Mouse (Mus musculus) forebrain, embryonic 16.5 days (tissue): ENCODE measurements at regions not wholly inside any gene's neighbourhood (a gene's known extent, or its start where the extent isn't known, plus 50 kb on each side); places are given as distances from the start of the nearest gene placed in this dataset.
A peak's percentile ranks its signal among the peaks of the same experiment; 100 is the strongest.

Experiments
- ATAC-seq: fragments of 200-750 bp; cut with Nextera tagmentation; 2 replicates; pipeline ENCODE4 v1.8.0; 2017; ENCODE audit warnings: mild to moderate bottlenecking, moderate library complexity
- H3K27ac ChIP-seq: fragments of 300-500 bp; sonication (generic); 2 replicates; pipeline ENCODE4 v1.5.1; 2014; ENCODE audit warnings: low read length, control low read depth
- H3K27me3 ChIP-seq: fragments of 300-500 bp; sonication (generic); replicated peaks from 2 replicates; pipeline ENCODE4 v1.6.1; 2014; ENCODE audit warnings: low read length; ENCODE audit not compliant: control insufficient read depth, insufficient read depth
- H3K36me3 ChIP-seq: fragments of 300-500 bp; sonication (generic); 2 replicates; pipeline ENCODE4 v1.6.1; 2014; ENCODE audit not compliant: control insufficient read depth, insufficient read depth
- H3K4me1 ChIP-seq: fragments of 300-500 bp; sonication (generic); replicated peaks from 2 replicates; pipeline ENCODE4 v1.6.1; 2014; ENCODE audit warnings: low read length; ENCODE audit not compliant: control insufficient read depth, insufficient read depth
- H3K4me2 ChIP-seq: fragments of 300-500 bp; sonication (generic); 2 replicates; pipeline ENCODE4 v1.6.1; 2014; ENCODE audit warnings: mild to moderate bottlenecking, low read length, control low read depth
- H3K4me3 ChIP-seq: fragments of 300-500 bp; sonication (generic); replicated peaks from 2 replicates; pipeline ENCODE4 v1.5.1; 2014; ENCODE audit warnings: mild to moderate bottlenecking, low read length, control low read depth
- H3K9ac ChIP-seq: fragments of 300-500 bp; sonication (generic); replicated peaks from 2 replicates; pipeline ENCODE4 v1.6.1; 2014; ENCODE audit warnings: low read depth, low read length, control low read depth
- H3K9me3 ChIP-seq: fragments of 300-500 bp; sonication (generic); 2 replicates; pipeline ENCODE4 v1.6.1; 2016; ENCODE audit warnings: low read length; ENCODE audit not compliant: control insufficient read depth
- WGBS: fragments of 180-500 bp; shearing (Covaris S2); extraction: QIAGEN DNeasy Blood & Tissue Kit; methylation state at CpG from one replicate; pipeline ENCODE4 v1.1.7; 2014; 5-methylcytosine and 5-hydroxymethylcytosine counted together

- ATAC-seq: no peak
- no peak overlapping the region for H3K4me2 ChIP-seq
- 26% methylated on average over 5 of the region's 5 CpGs for WGBS
- H3K9me3 ChIP-seq: no peaks in the 10 kb centered on the region
- H3K4me1 ChIP-seq: peaks cover 20% of the 10 kb centered on the region
- H3K27ac ChIP-seq: no peak overlapping the region
- H3K27me3 ChIP-seq: no peaks in the 10 kb centered on the region
- no peak overlapping the region for H3K9ac ChIP-seq
- H3K36me3 ChIP-seq: no peaks in the 10 kb centered on the region
- H3K4me3 ChIP-seq: no peak overlapping the region
These were observed 362.5 kb upstream of the Nfe2l3 start for GRCm38 (mm10) chr6:51069945-51070344.

- Histone ChIP-seq H3K9ac (no peak overlapping the region), H3K27me3 (no peaks in the 10 kb centered on the region), H3K9me3 (no peaks in the 10 kb centered on the region), H3K36me3 (no peaks in the 10 kb centered on the region), H3K4me3 (no peak overlapping the region), H3K27ac (no peak overlapping the region), H3K4me1 (peaks cover 22% of the 10 kb centered on the region), H3K4me2 (no peak overlapping the region)
- 29% methylated on average over 9 of the region's 9 CpGs for WGBS
- no peak for ATAC-seq
These were observed 361.2 kb upstream of the Nfe2l3 start for GRCm38 (mm10) chr6:51071243-51071642.

- no peak overlapping the region for H3K27ac ChIP-seq
- H3K4me1 ChIP-seq: peaks cover 35% of the 10 kb centered on the region
- H3K36me3 ChIP-seq: no peaks in the 10 kb centered on the region
- 63% methylated on average over 8 of the region's 8 CpGs for WGBS
- H3K9ac ChIP-seq: no peak overlapping the region
- H3K4me3 ChIP-seq: no peak overlapping the region
- H3K27me3 ChIP-seq: no peaks in the 10 kb centered on the region
- no peaks in the 10 kb centered on the region for H3K9me3 ChIP-seq
- no peak for ATAC-seq
- H3K4me2 ChIP-seq: no peak overlapping the region
These were observed 357.4 kb upstream of the Nfe2l3 start for GRCm38 (mm10) chr6:51075026-51075425.

- WGBS: 6% methylated on average over 21 of the region's 21 CpGs
- Histone ChIP-seq H3K9ac (no peak overlapping the region; the same call in 1 of the 2 replicates), H3K27ac (peak overlapping the region; percentile 85), H3K4me2 (no peak overlapping the region; the same call in 1 of the 2 replicates), H3K4me3 (no peak overlapping the region), H3K4me1 (peaks cover 30% of the 10 kb centered on the region), H3K36me3 (no peaks in the 10 kb centered on the region), H3K27me3 (no peaks in the 10 kb centered on the region), H3K9me3 (no peaks in the 10 kb centered on the region)
- ATAC-seq: peak; percentile 87
These were observed 355.4 kb upstream of the Nfe2l3 start for GRCm38 (mm10) chr6:51076861-51077768.

GRCm38 (mm10) chr6:51077769-51078096 lies 354.7 kb upstream of the Nfe2l3 start:
- Histone ChIP-seq H3K36me3 (no peaks in the 10 kb centered on the region), H3K4me2 (peak overlapping the region; percentile 9; the same call in 1 of the 2 replicates), H3K27ac (peak overlapping the region; percentile 85), H3K9me3 (no peaks in the 10 kb centered on the region), H3K9ac (no peak overlapping the region; the same call in 1 of the 2 replicates), H3K27me3 (no peaks in the 10 kb centered on the region), H3K4me1 (peaks cover 30% of the 10 kb centered on the region), H3K4me3 (no peak overlapping the region)
- WGBS: 20% methylated on average over 6 of the region's 6 CpGs
- ATAC-seq: peak; percentile 74

- Histone ChIP-seq H3K27ac (peak overlapping the region; percentile 85), H3K4me1 (peaks cover 30% of the 10 kb centered on the region), H3K27me3 (no peaks in the 10 kb centered on the region), H3K9me3 (no peaks in the 10 kb centered on the region), H3K4me2 (peak overlapping the region; percentile 9; the same call in 1 of the 2 replicates), H3K9ac (no peak overlapping the region; the same call in 1 of the 2 replicates), H3K4me3 (no peak overlapping the region), H3K36me3 (no peaks in the 10 kb centered on the region)
- no peak for ATAC-seq
- WGBS: 41% methylated on average over 11 of the region's 11 CpGs
These were observed 354.0 kb upstream of the Nfe2l3 start for GRCm38 (mm10) chr6:51078353-51078966.

GRCm38 (mm10) chr6:51078967-51079355 lies 353.5 kb upstream of the Nfe2l3 start:
- H3K27me3 ChIP-seq: no peaks in the 10 kb centered on the region
- no peak overlapping the region for H3K9ac ChIP-seq
- no peaks in the 10 kb centered on the region for H3K9me3 ChIP-seq
- no peak for ATAC-seq
- no peak overlapping the region for H3K4me3 ChIP-seq
- no peaks in the 10 kb centered on the region for H3K36me3 ChIP-seq
- H3K4me1 ChIP-seq: peaks cover 30% of the 10 kb centered on the region
- 74% methylated on average over 5 of the region's 5 CpGs for WGBS
- H3K27ac ChIP-seq: peak overlapping the region; percentile 85
- H3K4me2 ChIP-seq: no peak overlapping the region

- no peak for ATAC-seq
- WGBS: 76% methylated on average over 5 of the region's 5 CpGs
- Histone ChIP-seq H3K4me1 (peaks cover 36% of the 10 kb centered on the region), H3K9me3 (no peaks in the 10 kb centered on the region), H3K4me3 (no peak overlapping the region), H3K36me3 (no peaks in the 10 kb centered on the region), H3K4me2 (no peak overlapping the region), H3K27me3 (no peaks in the 10 kb centered on the region), H3K27ac (no peak overlapping the region), H3K9ac (no peak overlapping the region)
These were observed 351.4 kb upstream of the Nfe2l3 start for GRCm38 (mm10) chr6:51081056-51081455.

- Histone ChIP-seq H3K27ac (no peak overlapping the region), H3K9ac (no peak overlapping the region), H3K9me3 (no peaks in the 10 kb centered on the region), H3K4me1 (peaks cover 6% of the 10 kb centered on the region; the same call in 1 of the 2 replicates), H3K36me3 (no peaks in the 10 kb centered on the region), H3K27me3 (no peaks in the 10 kb centered on the region), H3K4me3 (no peak overlapping the region), H3K4me2 (no peak overlapping the region)
- no peak for ATAC-seq
- 79% methylated on average over 9 of the region's 9 CpGs for WGBS
These were observed 347.8 kb upstream of the Nfe2l3 start for GRCm38 (mm10) chr6:51084656-51085055.
